Mouse (Mus musculus) heart, adult 2 months (tissue): ENCODE data around the gene Ptprm. TPM values are rescaled to one million over a fixed set of nuclear protein-coding genes. Genes with fewer than 3 reads are reported as not detected.
A peak's percentile ranks its signal among the peaks of the same experiment; 100 is the strongest.

ENCODE experiments used
- DNase-seq, 2 experiments: peaks; one replicate each; pipeline ENCODE4 v3.0.0; 2021
- H3K27ac ChIP-seq: fragments of 200-600 bp; 2 replicates; pipeline ENCODE4 v1.8.1; 2022
- H3K27me3 ChIP-seq: fragments of 200-500 bp; 2 replicates; pipeline ENCODE4 v1.6.1; 2012; ENCODE audit warnings: mild to moderate bottlenecking, low read length, inconsistent platforms, mixed read lengths; ENCODE audit not compliant: control insufficient read depth, insufficient read depth
- H3K36me3 ChIP-seq: fragments of 200-500 bp; 2 replicates; pipeline ENCODE4 v1.6.1; 2012; ENCODE audit warnings: low read length, inconsistent platforms; ENCODE audit not compliant: control insufficient read depth, insufficient read depth
- H3K4me1 ChIP-seq: fragments of 200-500 bp; 2 replicates; pipeline ENCODE4 v1.6.1; 2011; ENCODE audit warnings: low read length; ENCODE audit not compliant: control insufficient read depth, insufficient read depth
- H3K4me3 ChIP-seq: fragments of 200-600 bp; 2 replicates; pipeline ENCODE4 v1.8.1; 2022
- H3K79me2 ChIP-seq: fragments of 200-500 bp; replicated peaks from 2 replicates; pipeline ENCODE4 v1.6.1; 2012; ENCODE audit warnings: mild to moderate bottlenecking, inconsistent platforms, low read length, moderate library complexity, mixed read lengths; ENCODE audit not compliant: control insufficient read depth, insufficient read depth
- H3K9ac ChIP-seq: fragments of 200-500 bp; 2 replicates; pipeline ENCODE4 v1.6.1; 2012; ENCODE audit warnings: low read depth, mild to moderate bottlenecking, control low read depth, inconsistent platforms, low read length, mixed read lengths
- CTCF ChIP-seq: fragments of 200-600 bp; IDR thresholded peaks from 2 replicates; pipeline ENCODE4 v1.8.1; 2022; ENCODE audit warnings: antibody characterized with exemption, mild to moderate bottlenecking, moderate library complexity
- EP300 ChIP-seq: fragments of 200-500 bp; IDR thresholded peaks from 2 replicates; pipeline ENCODE4 v1.6.1; 2011; ENCODE audit warnings: low read depth, low read length, control low read depth; ENCODE audit not compliant: insufficient read depth
- POLR2A ChIP-seq: fragments of 200-500 bp; IDR thresholded peaks from 2 replicates; pipeline ENCODE4 v1.6.1; 2011; ENCODE audit warnings: mild to moderate bottlenecking, low read depth, low read length, control low read depth; ENCODE audit not compliant: insufficient read depth
- WGBS: fragments of 180-500 bp; shearing (Covaris S2); methylation state at CpG from one replicate; pipeline ENCODE4 v1.1.7; 2018; 5-methylcytosine and 5-hydroxymethylcytosine counted together
- intact Hi-C: fragments of 180-260 bp; cut with DNase I; formaldehyde crosslinking; loops from one replicate; pipeline ENCODE4 v1.15.1; 2025
- polyA plus RNA-seq: library from polyadenylated mRNA; depleted of rRNA; stranded (reverse); fragments of >200 nt; gene quantifications from 2 replicates; pipeline ENCODE4 v1.2.3, GENCODE M21; 2012
- total RNA-seq, 2 experiments: library from RNA; stranded (reverse); gene quantifications; 2 replicates each; pipeline ENCODE4 v1.2.3; 2021

The Ptprm gene
- total and polyA plus RNA-seq, 3 experiments = 34.6 to 88.5 (median 78.9) TPM

DNA sequence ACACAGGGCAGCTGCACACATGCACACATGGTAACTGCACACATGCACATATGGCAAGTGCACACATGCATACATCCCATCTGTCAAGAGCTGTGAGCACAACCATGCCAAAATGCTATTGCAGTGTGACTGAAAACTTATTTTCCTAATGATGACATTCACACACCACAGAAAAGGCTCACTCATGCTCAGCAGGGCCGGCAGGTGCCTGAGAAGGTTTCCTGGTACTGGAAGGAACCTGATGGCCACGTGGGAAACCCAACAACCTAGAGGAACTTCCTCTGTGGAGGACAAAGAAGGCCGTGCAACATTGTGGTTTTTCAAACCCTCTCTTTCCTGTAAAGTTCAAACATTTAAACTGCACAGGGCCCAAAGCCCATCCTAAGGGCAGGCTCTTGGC lies 241.6 kb downstream of the Ptprm start:
- H3K9ac ChIP-seq = no peak overlapping the region
- TF ChIP-seq CTCF (no peak), POLR2A (no peak), EP300 (no peak)
- no peaks in the 10 kb centered on the region; the same call in 1 of the 2 replicates for H3K36me3 ChIP-seq
- WGBS = 52% methylated on average over 3 of the region's 3 CpGs
- intact Hi-C loops = no loop called here
- no peak overlapping the region for H3K27ac ChIP-seq
- no peaks in the 10 kb centered on the region for H3K27me3 ChIP-seq
- H3K79me2 ChIP-seq = peaks cover 4% of the 10 kb centered on the region; the same call in 1 of the 2 replicates
- DNase-seq = no peak
- H3K4me1 ChIP-seq = peaks cover 1% of the 10 kb centered on the region; the same call in 1 of the 2 replicates
- H3K4me3 ChIP-seq = no peak overlapping the region

DNA sequence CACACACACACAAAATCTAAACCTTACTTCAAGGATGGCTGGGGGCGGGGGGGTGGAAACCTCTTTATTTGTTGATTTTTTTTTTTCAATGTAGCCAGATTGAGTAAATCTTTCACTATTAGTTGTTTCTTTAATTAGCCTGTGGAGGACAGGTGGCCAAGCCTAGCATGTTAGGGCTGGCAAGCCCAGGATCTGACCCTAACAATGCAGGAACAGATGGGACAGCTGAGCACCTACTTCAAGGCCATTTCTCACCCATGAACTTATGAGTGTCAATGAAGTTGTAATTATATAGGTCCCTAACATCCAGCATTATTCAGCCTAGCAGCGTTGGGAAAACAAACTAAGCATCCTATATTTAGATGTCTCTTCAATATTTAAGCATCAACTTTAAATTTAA lies 248.1 kb downstream of the Ptprm start:
- no peak for DNase-seq
- no peak overlapping the region for H3K27ac ChIP-seq
- 90% methylated on average over 2 of the region's 2 CpGs for WGBS
- no peak overlapping the region for H3K9ac ChIP-seq
- no peaks in the 10 kb centered on the region for H3K36me3 ChIP-seq
- peaks cover 5% of the 10 kb centered on the region for H3K4me1 ChIP-seq
- intact Hi-C loops = no loop called here
- H3K4me3 ChIP-seq = no peak overlapping the region
- no peaks in the 10 kb centered on the region for H3K27me3 ChIP-seq
- TF ChIP-seq POLR2A (no peak), CTCF (no peak), EP300 (no peak)
- H3K79me2 ChIP-seq = peaks cover 4% of the 10 kb centered on the region

DNA sequence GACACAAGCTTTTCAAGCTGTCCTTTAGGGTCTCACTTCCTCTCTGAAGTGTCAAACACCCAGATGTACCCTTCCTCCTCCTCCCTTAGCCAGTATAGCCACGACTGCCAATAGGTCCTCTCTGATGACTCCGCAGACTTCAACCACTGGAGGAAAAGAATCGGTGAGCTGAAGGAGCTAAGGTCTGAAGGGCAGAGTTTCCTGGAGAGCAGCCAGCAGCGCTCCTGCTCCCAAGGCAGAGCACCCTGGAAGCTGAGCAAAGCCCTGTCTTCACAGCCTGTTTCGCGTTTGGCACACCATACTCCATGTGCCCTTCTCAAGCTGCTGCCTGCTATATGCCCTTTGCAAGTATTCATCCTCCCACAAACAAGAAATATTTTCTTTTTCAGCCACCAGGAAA lies 252.2 kb downstream of the Ptprm start:
- intact Hi-C loops = no loop called here
- no peak overlapping the region for H3K9ac ChIP-seq
- H3K36me3 ChIP-seq = no peaks in the 10 kb centered on the region
- no peak for TF ChIP-seq EP300
- no peak for TF ChIP-seq POLR2A
- no peak for TF ChIP-seq CTCF
- H3K4me3 ChIP-seq = no peak overlapping the region
- peaks cover 5% of the 10 kb centered on the region for H3K4me1 ChIP-seq
- no peak overlapping the region for H3K27ac ChIP-seq
- DNase-seq = peak in 1 of 2 experiments; percentile 50
- H3K27me3 ChIP-seq = no peaks in the 10 kb centered on the region
- WGBS = 37% methylated on average over 6 of the region's 6 CpGs
- peaks cover 7% of the 10 kb centered on the region for H3K79me2 ChIP-seq

DNA sequence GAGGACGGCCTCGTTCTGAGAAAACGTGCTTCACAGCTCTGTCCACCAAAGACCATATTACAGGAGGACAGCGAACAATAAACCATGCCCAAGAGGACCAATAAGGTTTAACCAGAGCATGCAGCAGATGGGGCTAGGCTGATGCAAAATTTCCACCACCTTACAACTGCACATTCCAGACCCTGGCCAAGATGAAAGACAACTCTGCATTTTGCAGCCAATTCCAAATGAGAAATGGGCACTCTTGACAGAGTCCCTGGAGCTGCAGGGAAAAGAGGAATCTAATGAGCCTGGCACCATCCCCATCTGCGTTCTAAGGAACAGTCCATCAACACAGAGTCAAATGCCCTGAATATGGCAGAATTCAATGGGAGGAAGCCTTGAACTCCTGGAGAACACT lies 263.3 kb downstream of the Ptprm start:
- no peak overlapping the region for H3K4me3 ChIP-seq
- no peak for DNase-seq
- no peak overlapping the region for H3K9ac ChIP-seq
- H3K27ac ChIP-seq = no peak overlapping the region
- peaks cover 10% of the 10 kb centered on the region for H3K79me2 ChIP-seq
- TF ChIP-seq POLR2A (no peak), CTCF (no peak), EP300 (no peak)
- H3K27me3 ChIP-seq = no peaks in the 10 kb centered on the region
- H3K4me1 ChIP-seq = peaks cover 15% of the 10 kb centered on the region
- 78% methylated on average over 5 of the region's 5 CpGs for WGBS
- intact Hi-C loops = no loop called here
- H3K36me3 ChIP-seq = peaks cover 10% of the 10 kb centered on the region

DNA sequence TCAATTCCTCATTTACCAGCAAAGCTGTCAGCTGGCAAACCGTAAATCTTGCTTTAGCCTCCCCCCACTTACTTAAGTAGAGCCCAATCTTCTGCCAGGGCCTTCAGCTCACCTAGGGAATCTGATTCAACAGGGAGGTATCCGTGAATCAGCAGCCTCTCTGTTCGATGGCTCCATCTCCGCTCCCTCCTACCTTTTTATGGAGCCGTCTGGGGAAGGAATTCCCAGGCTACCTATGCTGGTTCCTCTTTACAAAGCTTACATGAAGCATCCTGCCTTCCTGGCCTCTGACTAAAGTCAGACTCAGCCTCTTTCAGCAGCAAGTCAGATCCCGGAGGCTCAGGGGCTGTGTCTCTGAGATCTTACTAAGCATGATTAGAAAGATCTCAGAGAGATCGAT lies 264.1 kb downstream of the Ptprm start:
- no peak for DNase-seq
- intact Hi-C loops = no loop called here
- Histone ChIP-seq H3K27ac (peak overlapping the region; percentile 4; the same call in 1 of the 2 replicates), H3K4me1 (peaks cover 16% of the 10 kb centered on the region), H3K4me3 (no peak overlapping the region), H3K79me2 (peaks cover 10% of the 10 kb centered on the region), H3K36me3 (peaks cover 9% of the 10 kb centered on the region), H3K27me3 (no peaks in the 10 kb centered on the region), H3K9ac (no peak overlapping the region)
- TF ChIP-seq POLR2A = no peak
- TF ChIP-seq CTCF = no peak
- no peak for TF ChIP-seq EP300
- 80% methylated on average over 7 of the region's 7 CpGs for WGBS

DNA sequence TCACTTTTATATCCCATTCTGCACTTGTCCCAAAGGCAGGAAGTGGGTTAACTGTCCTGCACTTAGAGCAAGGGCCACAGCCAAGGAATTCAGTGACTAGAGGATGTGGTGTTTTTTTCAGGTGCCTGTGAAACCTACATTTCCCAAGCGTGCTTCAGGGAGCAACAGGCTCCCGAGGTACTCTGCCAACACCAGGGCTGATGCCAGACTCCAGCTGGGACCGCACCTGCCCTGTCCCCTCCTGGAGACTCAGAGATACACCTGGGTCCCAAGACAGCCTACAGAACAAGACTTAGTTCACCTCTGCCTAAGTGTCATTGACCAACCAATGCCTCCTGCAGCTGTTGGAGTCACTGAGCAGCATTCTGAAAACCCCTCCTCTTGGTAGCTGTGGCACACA lies 264.6 kb downstream of the Ptprm start:
- H3K9ac ChIP-seq = no peak overlapping the region
- DNase-seq = no peak
- no peak for TF ChIP-seq EP300
- TF ChIP-seq POLR2A = no peak
- no peak for TF ChIP-seq CTCF
- H3K79me2 ChIP-seq = peaks cover 10% of the 10 kb centered on the region
- no peak overlapping the region for H3K4me3 ChIP-seq
- peak overlapping the region; percentile 4; the same call in 1 of the 2 replicates for H3K27ac ChIP-seq
- 22% methylated on average over 3 of the region's 3 CpGs for WGBS
- H3K27me3 ChIP-seq = no peaks in the 10 kb centered on the region
- intact Hi-C loops = no loop called here
- peaks cover 20% of the 10 kb centered on the region for H3K4me1 ChIP-seq
- peaks cover 11% of the 10 kb centered on the region for H3K36me3 ChIP-seq
